Mouse (Mus musculus) T-helper 17 cell (primary cell): ENCODE results near the gene Plxnb3.
"Not testable (repeated sequence)": the region's sequence is repeated elsewhere in the genome, so short reads cannot be mapped to it uniquely, and the experiment has no call there.

ENCODE experiments used
- in situ Hi-C, 2 experiments: fragments of 300-600 bp; cut with MboI, MseI; formaldehyde crosslinking; loops; 1 replicate in 1 of 2; 2 replicates in 1 of 2; pipeline ENCODE4 v1.15.1; 2025; ENCODE audit warnings: high pct_unique_total_duplicates in 2 of 2

The Plxnb3 gene

GRCm38 (mm10) chrX:73756334-73757140 is at the start of gene Plxnb3:
Gene Plxnb3, plus strand, starts transcription at chrX:73757090.
- in situ Hi-C loops = no loop called here

- in situ Hi-C loops = no loop called here
Measured at GRCm38 (mm10) chrX:73715476-73716108, 41.3 kb upstream of the Plxnb3 start.

DNA sequence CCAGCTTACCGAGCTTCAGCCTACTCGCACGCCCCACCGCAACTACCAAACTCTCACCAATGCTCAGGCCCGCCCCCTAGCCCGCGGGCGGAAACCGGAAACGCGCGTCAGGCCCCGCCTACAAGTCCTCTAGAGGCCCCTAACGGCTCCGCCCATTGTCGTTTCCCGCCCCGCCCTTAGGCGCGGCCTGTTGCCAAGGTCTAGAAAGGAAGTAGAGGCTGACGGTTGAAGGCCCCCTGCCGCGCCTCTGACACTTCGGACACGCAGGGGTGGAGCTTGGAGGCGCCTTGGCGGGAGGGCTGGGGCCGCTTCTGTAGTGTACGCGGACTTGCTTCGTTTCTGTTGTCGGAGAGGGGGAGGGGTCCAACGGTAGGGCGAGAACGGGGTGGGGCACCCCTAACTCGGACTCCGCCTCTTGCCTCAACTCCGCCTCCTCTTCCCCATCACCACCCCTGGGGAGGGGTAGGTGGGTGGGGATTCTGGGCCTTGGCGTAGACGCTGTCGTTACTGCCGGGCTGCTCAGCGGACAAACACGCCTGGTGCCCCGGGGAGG is 40.7 kb upstream of the Plxnb3 start, which contains the start of the genes Bcap31 and Abcd1:
Bcap31 (minus strand) TSS at position 67 of the 553 bp plus-strand sequence.
Abcd1 (plus strand) TSS at position 489 of the 553 bp plus-strand sequence.
- in situ Hi-C loops = no loop called here

DNA sequence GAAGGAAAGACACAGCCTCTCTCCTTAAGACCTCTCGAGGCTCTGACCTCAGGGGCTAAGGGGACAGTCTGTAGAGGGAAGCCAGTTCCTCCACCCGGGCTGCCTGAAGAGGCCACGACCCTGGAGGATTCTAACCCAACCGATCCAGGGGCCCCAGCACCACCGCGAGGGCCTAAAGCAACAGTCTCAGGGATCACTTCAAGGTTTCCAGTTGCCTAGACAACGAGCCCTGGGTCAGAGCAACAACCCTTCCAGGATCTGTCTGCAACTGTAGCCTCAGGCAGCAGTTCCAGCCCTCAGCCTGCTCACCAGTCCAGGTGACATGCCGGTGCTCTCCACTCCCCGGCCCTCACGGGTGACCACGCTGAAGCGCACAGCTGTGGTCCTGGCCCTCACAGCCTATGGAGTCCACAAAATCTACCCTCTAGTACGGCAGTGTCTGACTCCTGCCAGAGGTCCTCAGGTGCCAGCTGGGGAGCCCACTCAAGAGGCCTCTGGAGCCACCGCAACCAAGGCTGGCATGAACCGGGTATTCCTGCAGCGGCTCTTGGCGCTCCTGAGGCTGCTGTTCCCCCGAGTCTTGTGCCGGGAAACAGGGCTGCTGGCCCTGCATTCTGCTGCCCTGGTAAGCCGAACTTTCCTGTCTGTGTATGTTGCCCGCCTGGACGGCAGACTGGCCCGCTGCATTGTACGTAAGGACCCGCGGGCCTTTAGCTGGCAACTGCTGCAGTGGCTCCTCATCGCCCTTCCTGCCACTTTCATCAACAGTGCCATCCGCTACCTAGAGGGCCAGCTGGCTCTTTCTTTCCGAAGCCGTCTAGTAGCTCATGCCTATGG is 40.0 kb upstream of the Plxnb3 start:
- in situ Hi-C loops = no loop called here

DNA sequence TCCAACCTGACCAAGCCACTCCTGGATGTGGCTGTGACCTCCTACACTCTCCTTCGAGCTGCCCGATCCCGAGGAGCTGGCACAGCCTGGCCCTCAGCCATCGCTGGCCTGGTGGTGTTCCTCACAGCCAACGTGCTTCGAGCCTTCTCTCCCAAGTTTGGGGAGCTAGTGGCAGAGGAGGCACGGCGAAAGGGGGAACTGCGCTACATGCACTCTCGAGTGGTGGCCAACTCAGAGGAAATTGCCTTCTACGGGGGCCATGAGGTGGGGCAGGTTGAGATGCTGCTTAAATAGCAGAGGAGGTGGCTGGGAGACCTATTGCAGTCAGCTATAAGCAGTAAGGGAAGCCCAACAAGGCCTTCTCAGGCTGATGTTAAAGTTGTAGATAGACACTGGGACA is 39.2 kb upstream of the Plxnb3 start:
- in situ Hi-C loops = no loop called here

DNA sequence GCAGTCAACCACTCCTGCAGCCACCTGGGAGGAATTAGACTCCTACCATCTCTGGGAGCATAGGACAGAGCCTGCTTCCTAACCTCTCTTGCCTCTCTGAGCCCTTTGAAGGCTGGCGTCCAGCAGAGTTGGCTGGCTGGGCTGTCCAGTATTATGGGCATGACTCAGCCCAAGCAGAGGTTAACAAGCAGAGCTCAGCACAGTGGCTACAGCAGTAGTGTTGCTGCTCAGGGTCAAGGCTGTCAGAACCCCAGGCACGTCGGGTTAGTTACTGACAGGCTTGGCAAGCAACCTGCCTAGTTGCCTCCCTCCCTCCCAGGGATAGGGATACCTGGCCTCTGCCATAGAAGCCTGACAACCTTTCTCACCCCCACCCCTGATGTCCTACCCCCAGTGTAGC is 38.6 kb upstream of the Plxnb3 start:
- in situ Hi-C loops = no loop called here

- in situ Hi-C loops = no loop called here
Measured at GRCm38 (mm10) chrX:73718686-73719362, 38.1 kb upstream of the Plxnb3 start.

DNA sequence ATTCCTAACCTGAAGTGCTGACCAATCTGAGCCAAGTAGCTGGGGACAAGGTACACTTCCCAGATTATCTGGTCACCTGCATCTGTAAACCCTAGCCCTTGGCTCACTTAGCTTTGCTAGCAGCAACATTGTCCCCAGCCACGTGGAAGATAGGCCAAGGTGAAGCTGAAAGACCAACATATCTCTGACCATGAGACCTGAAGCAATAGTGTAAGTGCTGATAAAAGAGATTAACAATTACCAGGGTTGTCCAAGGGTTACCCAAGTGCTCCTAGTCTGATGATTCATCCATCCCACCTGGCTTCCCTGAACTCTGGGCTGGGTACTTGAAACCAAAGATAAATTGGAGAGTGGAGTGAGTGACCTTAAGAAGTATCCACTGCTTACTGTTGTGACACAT is 26.0 kb upstream of the Plxnb3 start:
- in situ Hi-C loops = no loop called here

DNA sequence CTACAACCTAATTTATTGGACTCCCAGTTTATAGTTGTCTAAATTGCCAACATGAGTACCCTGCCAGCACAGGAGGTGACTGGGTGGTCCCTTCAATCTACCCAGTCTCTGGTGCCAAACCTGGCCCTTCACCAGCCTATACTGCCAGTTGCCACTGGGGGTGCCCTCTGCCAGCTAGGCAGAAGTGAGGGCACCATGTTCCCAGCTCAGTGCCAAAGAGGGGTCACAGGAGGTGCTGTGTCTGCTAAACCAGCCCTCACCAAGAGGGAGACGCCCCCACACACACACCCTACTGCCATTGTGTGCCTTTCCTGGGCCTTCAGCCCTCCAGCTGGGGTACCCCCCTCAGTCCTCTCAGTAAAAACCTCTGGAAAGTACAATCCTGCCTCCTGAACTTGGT is 18.7 kb upstream of the Plxnb3 start:
- in situ Hi-C loops = no loop called here

- in situ Hi-C loops = no loop called here
Measured at GRCm38 (mm10) chrX:73739151-73739550, 17.7 kb upstream of the Plxnb3 start.

- in situ Hi-C loops = not testable (repeated sequence)
Measured at GRCm38 (mm10) chrX:73739841-73740240, 17.0 kb upstream of the Plxnb3 start.

DNA sequence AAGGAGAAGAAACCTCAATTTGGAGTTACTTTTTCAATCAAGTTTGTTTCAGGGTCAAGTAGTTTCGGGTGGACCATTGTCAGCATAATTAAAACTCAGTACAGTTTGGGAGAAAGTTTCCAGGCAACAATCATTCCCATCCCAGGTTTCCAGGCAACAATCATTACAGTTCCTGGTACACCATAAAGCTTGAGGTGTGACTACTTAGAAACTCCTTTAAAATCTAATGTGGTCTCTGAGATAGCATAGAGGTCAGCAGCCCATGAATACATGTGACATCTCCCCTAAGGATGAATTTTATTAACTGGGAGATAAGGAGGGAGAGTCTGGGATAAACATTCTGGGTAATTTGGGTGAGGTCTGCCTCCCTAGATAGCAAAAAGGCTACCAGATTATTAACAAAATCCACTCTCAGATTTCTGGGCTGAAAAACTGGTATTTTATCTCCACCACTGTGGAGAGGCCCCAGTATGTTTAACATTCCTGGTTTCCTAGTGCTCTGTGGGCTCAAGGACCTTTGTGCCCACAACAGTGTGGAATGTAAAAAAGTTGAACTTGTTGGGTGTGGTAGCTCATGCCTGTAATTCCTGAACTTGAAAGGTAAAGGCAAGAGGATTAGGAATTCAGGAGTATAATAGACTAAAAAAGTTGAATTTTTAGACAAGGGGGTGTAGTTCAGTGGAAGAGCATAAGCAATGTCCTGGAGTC is 12.0 kb upstream of the Plxnb3 start:
- in situ Hi-C loops = no loop called here

GRCm38 (mm10) chrX:73748977-73749376 is 7.9 kb upstream of the Plxnb3 start:
- in situ Hi-C loops = no loop called here

GRCm38 (mm10) chrX:73758611-73759290 is 1.9 kb downstream of the Plxnb3 start:
- in situ Hi-C loops = no loop called here

GRCm38 (mm10) chrX:73765311-73765710 is 8.4 kb downstream of the Plxnb3 start:
- in situ Hi-C loops = loop anchor here in 1 of 2 experiments (10.0 kb wide), 1 partner anchor 1411 kb away; no protein-coding TSS in a partner anchor

DNA sequence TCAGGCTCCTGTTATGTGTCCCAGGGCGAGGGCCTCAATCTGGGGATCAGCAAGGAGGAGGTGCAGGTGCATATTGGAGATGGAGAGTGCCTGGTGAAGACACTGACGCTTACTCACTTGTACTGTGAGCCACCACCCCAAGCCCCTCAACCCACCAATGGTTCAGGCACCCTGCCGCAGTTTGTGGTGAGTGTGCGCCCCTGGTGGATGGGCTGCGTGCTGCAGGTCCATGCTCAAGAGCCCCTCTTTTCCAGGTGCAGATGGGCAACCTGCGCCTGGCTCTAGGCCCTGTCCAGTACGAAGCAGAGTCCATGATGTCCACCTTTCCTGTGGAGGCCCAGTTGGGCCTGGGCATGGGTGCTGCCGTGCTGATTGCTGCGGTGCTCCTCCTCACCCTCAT is 10.4 kb downstream of the Plxnb3 start:
- in situ Hi-C loops = loop anchor here in 1 of 2 experiments (10.0 kb wide), 1 partner anchor 1412 kb away; no protein-coding TSS in a partner anchor

- in situ Hi-C loops = no loop called here
Measured at GRCm38 (mm10) chrX:73774168-73774760, 17.4 kb downstream of the Plxnb3 start, which contains the start of gene Srpk3. Gene Srpk3, plus strand, starts transcription at chrX:73774405.

GRCm38 (mm10) chrX:73774802-73775483 is 18.1 kb downstream of the Plxnb3 start:
- in situ Hi-C loops = no loop called here

DNA sequence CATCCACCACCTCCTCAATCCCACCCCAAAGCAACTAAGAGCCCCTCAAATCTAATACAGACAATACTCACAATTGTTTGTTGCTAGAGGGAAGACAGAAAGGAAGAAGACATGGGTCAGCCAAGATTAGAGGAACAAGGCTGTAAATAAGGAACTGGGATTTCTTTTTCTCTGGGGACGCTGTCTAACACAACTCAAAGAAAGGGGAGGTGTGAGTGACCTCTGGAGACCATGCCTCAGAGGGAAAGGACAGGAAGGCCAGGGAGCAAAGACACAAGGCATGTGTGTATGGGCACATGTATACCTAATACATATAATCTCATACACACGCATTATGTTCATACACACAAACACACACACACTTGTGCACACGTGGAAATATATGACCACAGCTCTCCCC is 25.3 kb downstream of the Plxnb3 start:
- in situ Hi-C loops = no loop called here
